In genomic region chr13:71378641-71379040, GRCm38 (mm10) we compare ENCODE assay signal across 11 mouse cellular contexts.
"Had no signal": no experiment of that assay in that cellular context is flagged by ENCODE, and none has a peak within 500 bp of the region (broad histone marks: within the 10 kb centered on the region; RNA-seq: fewer than 3 reads in every experiment).

No protein-coding gene starts in this region.

- DNase-seq: right cerebral cortex, adult 18-20 months; right cerebral cortex, postnatal 14 days; right cerebral cortex, postnatal 25 days; right cerebral cortex, postnatal 4 days; spleen, adult 18-20 months; thymus, adult 18-20 months; thymus, adult 2 months; thymus, postnatal 14 days; thymus, postnatal 25 days; thymus, postnatal 36 days; thymus, postnatal 4 days had no signal
